ENCODE assay signal across 10 mouse cellular contexts in the genomic region with DNA sequence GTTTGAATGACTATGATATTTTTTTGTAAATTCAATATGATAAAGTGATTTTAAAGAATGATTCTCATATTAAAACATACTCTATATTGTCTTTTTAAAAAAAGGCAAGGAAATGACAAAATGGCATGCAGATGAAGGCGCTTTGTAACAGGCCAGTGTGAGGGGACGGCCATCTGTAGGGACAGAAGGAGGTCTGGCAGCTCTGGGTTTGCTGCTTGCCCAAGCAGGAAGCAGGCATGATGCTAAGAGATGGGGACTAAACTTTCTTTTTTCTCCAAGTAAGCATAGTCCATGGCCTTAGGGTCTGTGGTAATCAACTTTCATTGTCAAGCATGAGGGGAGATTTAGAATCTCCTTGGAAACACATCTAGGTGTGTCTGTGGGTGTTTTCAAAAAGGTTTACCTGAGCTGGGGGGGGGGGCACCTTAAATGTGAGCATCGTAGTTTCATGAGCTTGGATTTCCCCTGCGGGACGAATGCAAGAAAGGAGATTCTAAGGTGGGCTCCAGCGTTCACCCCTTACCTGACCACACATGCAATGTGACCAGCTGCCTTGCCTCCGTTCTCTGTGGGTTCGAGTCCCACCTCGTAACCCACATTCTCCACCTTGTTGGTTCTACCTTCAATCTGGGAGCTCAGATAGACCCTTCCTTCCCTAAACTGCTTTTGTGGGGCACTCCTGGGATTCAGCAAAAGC. TPM values are rescaled to one million over a fixed set of nuclear protein-coding genes. Genes with fewer than 3 reads are reported as not detected.
A peak's percentile ranks its signal among the peaks of the same experiment; 100 is the strongest.
DNase-seq lines count a peak whose midpoint lies in the region; ATAC-seq and TF ChIP-seq lines count a peak whose summit lies in the region.
"Had no signal": no experiment of that assay in that cellular context is flagged by ENCODE, and none has a peak within 500 bp of the region (broad histone marks: within the 10 kb centered on the region; RNA-seq: fewer than 3 reads in every experiment).

No protein-coding gene starts in this region.

- H3K27me3 ChIP-seq in heart, embryonic 13.5 days (replicated peaks): no peaks in the 10 kb centered on the region
- H3K27me3 ChIP-seq in lung, embryonic 14.5 days (ENCODE audit: insufficient read depth, low read length): no peaks in the 10 kb centered on the region
- no peaks in the 10 kb centered on the region for H3K27me3 ChIP-seq in lung, postnatal 0 days (replicated peaks; ENCODE audit: insufficient read depth, low read length)
- no peaks in the 10 kb centered on the region for H3K27me3 ChIP-seq in limb, embryonic 14.5 days (ENCODE audit: control insufficient read depth, insufficient read depth, low read length)
- H3K27me3 ChIP-seq in stomach, embryonic 16.5 days (ENCODE audit: control insufficient read depth, insufficient read depth, low read length): no peaks in the 10 kb centered on the region

- 87% methylated on average over 9 of the region's 9 CpGs for WGBS in heart, embryonic 13.5 days
- WGBS in lung, embryonic 14.5 days: 89% methylated on average over 9 of the region's 9 CpGs
- 92% methylated on average over 9 of the region's 9 CpGs for WGBS in lung, postnatal 0 days
- whole genome bisulfite sequencing in limb, embryonic 14.5 days: 79% methylated on average over 9 of the region's 9 CpGs
- WGBS in stomach, embryonic 16.5 days: 90% methylated on average over 9 of the region's 9 CpGs

- H3K4me3 ChIP-seq in heart, embryonic 13.5 days: no peak overlapping the region
- no peak overlapping the region for H3K4me3 ChIP-seq in lung, embryonic 14.5 days (ENCODE audit: low read depth, low read length)
- H3K4me3 ChIP-seq in lung, postnatal 0 days (ENCODE audit: low read depth, low read length): no peak overlapping the region
- H3K4me3 ChIP-seq in limb, embryonic 14.5 days (replicated peaks; ENCODE audit: low read length): no peak overlapping the region
- no peak overlapping the region for H3K4me3 ChIP-seq in stomach, embryonic 16.5 days (replicated peaks; ENCODE audit: low read length)
- H3K4me3 ChIP-seq: megakaryocyte, embryonic 14.5 days had no signal

- peaks cover 52% of the 10 kb centered on the region for H3K4me1 ChIP-seq in heart, embryonic 13.5 days
- no peaks in the 10 kb centered on the region for H3K4me1 ChIP-seq in lung, embryonic 14.5 days (ENCODE audit: insufficient read depth)
- H3K4me1 ChIP-seq in lung, postnatal 0 days (ENCODE audit: insufficient read depth, low read depth, low read length): 0 out of 2 replicates have a peak, but pooled peaks cover 4% of the 10 kb centered on the region
- H3K4me1 ChIP-seq in limb, embryonic 14.5 days (ENCODE audit: control insufficient read depth, insufficient read depth, low read length): peaks cover 42% of the 10 kb centered on the region
- peaks cover 14% of the 10 kb centered on the region for H3K4me1 ChIP-seq in stomach, embryonic 16.5 days (ENCODE audit: control insufficient read depth, insufficient read depth, low read length)

- H3K9ac ChIP-seq in heart, embryonic 13.5 days: no peak overlapping the region
- H3K9ac ChIP-seq in lung, embryonic 14.5 days: no peak overlapping the region
- no peak overlapping the region for H3K9ac ChIP-seq in lung, postnatal 0 days (replicated peaks; ENCODE audit: low read depth)
- H3K9ac ChIP-seq in limb, embryonic 14.5 days (ENCODE audit: low read depth, low read length, severe bottlenecking): no peak overlapping the region
- H3K9ac ChIP-seq in stomach, embryonic 16.5 days (ENCODE audit: low read length): peak overlapping the region; percentile 16; the same call in 1 of the 2 replicates

- H3K4me2 ChIP-seq in heart, embryonic 13.5 days: no peak overlapping the region
- H3K4me2 ChIP-seq in lung, embryonic 14.5 days: no peak overlapping the region
- H3K4me2 ChIP-seq in lung, postnatal 0 days (replicated peaks; ENCODE audit: low read depth, low read length): no peak overlapping the region
- no peak overlapping the region for H3K4me2 ChIP-seq in limb, embryonic 14.5 days (replicated peaks; ENCODE audit: low read depth, low read length, severe bottlenecking)
- H3K4me2 ChIP-seq in stomach, embryonic 16.5 days (ENCODE audit: low read depth, low read length): no peak overlapping the region
- H3K4me2 ChIP-seq: liver, embryonic 11.5 days had no signal

- intact Hi-C loops in heart, postnatal 10 days (cut with DNase I): no loop called here

- ATAC-seq in heart, embryonic 13.5 days (ENCODE audit: extremely low read depth, insufficient number of reproducible peaks, low FRiP score, low TSS enrichment): no peak
- 0 out of 2 replicates have a peak, but pooled peaks have one; percentile 3 for ATAC-seq in lung, embryonic 14.5 days (ENCODE audit: insufficient read depth)
- no peak for ATAC-seq in lung, postnatal 0 days
- no peak for ATAC-seq in limb, embryonic 14.5 days (ENCODE audit: low FRiP score, low read depth)
- ATAC-seq in stomach, embryonic 16.5 days (ENCODE audit: insufficient read depth, low FRiP score): no peak

- TF ChIP-seq POLR2A in limb, embryonic 14.5 days (IDR thresholded peaks at IDR 0.05; ENCODE audit: borderline replicate concordance, extremely low read depth, insufficient read depth, insufficient read length): no peak

- H3K27ac ChIP-seq in heart, embryonic 13.5 days (replicated peaks): peak overlapping the region; percentile 58
- no peak overlapping the region for H3K27ac ChIP-seq in lung, embryonic 14.5 days (ENCODE audit: low read depth)
- H3K27ac ChIP-seq in lung, postnatal 0 days (ENCODE audit: low read length): no peak overlapping the region
- peak overlapping the region; percentile 70 for H3K27ac ChIP-seq in limb, embryonic 14.5 days (replicated peaks; ENCODE audit: low read depth, low read length)
- peak overlapping the region; percentile 60; the same call in 1 of the 2 replicates for H3K27ac ChIP-seq in stomach, embryonic 16.5 days (ENCODE audit: low read length)

- H3K9me3 ChIP-seq in heart, embryonic 13.5 days: no peaks in the 10 kb centered on the region
- H3K9me3 ChIP-seq in lung, embryonic 14.5 days (ENCODE audit: low read depth, low read length): no peaks in the 10 kb centered on the region
- no peaks in the 10 kb centered on the region for H3K9me3 ChIP-seq in lung, postnatal 0 days (ENCODE audit: low read length)
- H3K9me3 ChIP-seq in limb, embryonic 14.5 days (ENCODE audit: control insufficient read depth, low read length): no peaks in the 10 kb centered on the region
- no peaks in the 10 kb centered on the region for H3K9me3 ChIP-seq in stomach, embryonic 16.5 days (replicated peaks; ENCODE audit: control insufficient read depth, low read length)
- H3K9me3 ChIP-seq: megakaryocyte, embryonic 14.5 days had no signal

- no peak for TF ChIP-seq CTCF in lung, embryonic 14.5 days (IDR thresholded peaks at IDR 0.05; ENCODE audit: low read depth)
- no peak for TF ChIP-seq CTCF in lung, postnatal 0 days (IDR thresholded peaks at IDR 0.05)

- DNase-seq in heart, postnatal 10 days: no peak
- DNase-seq in lung, embryonic 14.5 days: no peak
- no peak for DNase-seq in lung, postnatal 0 days (ENCODE audit: low spot score)
- DNase-seq in limb, embryonic 14.5 days (ENCODE audit: low spot score): no peak
- DNase-seq in MN1 (ENCODE audit: low spot score): no peak
- DNase-seq: right cerebral cortex, postnatal 4 days had no signal

- no peak for TF ChIP-seq EP300 in lung, postnatal 0 days (IDR thresholded peaks at IDR 0.05)

- peaks cover 20% of the 10 kb centered on the region for H3K36me3 ChIP-seq in heart, embryonic 13.5 days
- H3K36me3 ChIP-seq in lung, embryonic 14.5 days (ENCODE audit: insufficient read depth): peaks cover 16% of the 10 kb centered on the region
- H3K36me3 ChIP-seq in lung, postnatal 0 days (ENCODE audit: insufficient read depth, low read length): no peaks in the 10 kb centered on the region
- peaks cover 11% of the 10 kb centered on the region for H3K36me3 ChIP-seq in limb, embryonic 14.5 days (ENCODE audit: control insufficient read depth, insufficient read depth, low read length)
- H3K36me3 ChIP-seq in stomach, embryonic 16.5 days (ENCODE audit: control insufficient read depth, insufficient read depth, low read length): no peaks in the 10 kb centered on the region

RNA-seq across cellular contexts. Expression of a gene that starts 26.1 kb away (rescaled TPM):
- 0.51 and 0.63 TPM in 2 replicates for polyA plus RNA-seq in heart, embryonic 13.5 days (2015; fragmentation: Nextera tagmentation; extraction: Ambion mirVana)
- under 1 TPM; 0.45 to 0.65 TPM for total RNA-seq in heart, postnatal 10 days (2021)
- 0.34 and 0.46 TPM in 2 replicates for polyA plus RNA-seq in lung, embryonic 14.5 days (2014; fragmentation: Nextera tagmentation; extraction: Ambion mirVana)
- polyA plus RNA-seq in lung, postnatal 0 days (2015; fragmentation: Nextera tagmentation; extraction: Ambion mirVana): 0.33 and 0.45 TPM in 2 replicates
- polyA plus RNA-seq in limb, embryonic 14.5 days (2012; rRNA removed): 0.58 and 0.69 TPM in 2 replicates
- 0.59 and 0.85 TPM in 2 replicates for polyA plus RNA-seq in limb, embryonic 14.5 days (2014; fragmentation: Nextera tagmentation; extraction: Ambion mirVana)
- 0.82 and 0.94 TPM in 2 replicates for polyA plus RNA-seq in stomach, embryonic 16.5 days (2015; fragmentation: Nextera tagmentation; extraction: Ambion mirVana)

Comparison
In these comparisons a context has a peak if more than half of its experiments do, and no peak if none do; other contexts are left out.
1. H3K27ac ChIP-seq: peak in heart, embryonic 13.5 days (single experiment), limb, embryonic 14.5 days (single experiment) and stomach, embryonic 16.5 days (single experiment); none in lung, embryonic 14.5 days (single experiment) and lung, postnatal 0 days (single experiment).